Mouse (Mus musculus) CH12.LX (cell line): ENCODE measurements at regions not wholly inside any gene's neighbourhood (a gene's known extent, or its start where the extent isn't known, plus 50 kb on each side); places are given as distances from the start of the nearest gene placed in this dataset.

Source experiments
- DNase-seq: peaks from one replicate; pipeline ENCODE4 v3.0.0-alpha.2; 2013; ENCODE audit errors: extremely low read depth
- H3K27ac ChIP-seq: 2 replicates; pipeline ENCODE4 v1.5.1; 2012; ENCODE audit warnings: low read depth, mild to moderate bottlenecking, control low read depth, moderate library complexity; ENCODE audit not compliant: insufficient read depth
- H3K27me3 ChIP-seq: replicated peaks from 2 replicates; pipeline ENCODE3; 2012; ENCODE audit warnings: inconsistent platforms
- H3K36me3 ChIP-seq, 2 experiments: replicated peaks in 1 of 2; 2 replicates each; pipeline versions ENCODE3 to v1.6.1; 2012; ENCODE audit warnings: inconsistent platforms in 1 of 2, low read length in 1 of 2, mild to moderate bottlenecking in 1 of 2, mixed read lengths in 1 of 2, moderate library complexity in 1 of 2; ENCODE audit not compliant: control insufficient read depth in 1 of 2, insufficient read depth in 1 of 2
- H3K4me1 ChIP-seq, 2 experiments: 2 replicates each; pipeline ENCODE4 v1.6.1; 2012; ENCODE audit warnings: inconsistent platforms in 1 of 2, moderate library complexity in 1 of 2; ENCODE audit not compliant: insufficient read depth in 2 of 2, control insufficient read depth in 1 of 2
- H3K4me2 ChIP-seq: 2 replicates; pipeline ENCODE4 v1.6.1; 2012; ENCODE audit warnings: low read depth, mild to moderate bottlenecking, control low read depth; ENCODE audit not compliant: poor library complexity, insufficient read depth, severe bottlenecking
- H3K4me3 ChIP-seq, 3 experiments: fragments of 150-350 bp in 1 of 3; sonication (generic) in 1 of 3; replicated peaks in 1 of 3; 2 replicates each; pipeline versions ENCODE3 to v1.5.1; 2011 to 2012; ENCODE audit warnings: low read depth in 2 of 3, low read length in 2 of 3, mild to moderate bottlenecking in 2 of 3, moderate library complexity in 2 of 3, control low read depth in 1 of 3, improper control_type of control experiment in 1 of 3, inconsistent platforms in 1 of 3, mixed read lengths in 1 of 3; ENCODE audit not compliant: poor library complexity in 1 of 3
- H3K79me2 ChIP-seq: replicated peaks from 2 replicates; pipeline ENCODE4 v1.6.1; 2012; ENCODE audit warnings: mild to moderate bottlenecking, moderate library complexity; ENCODE audit not compliant: control insufficient read depth, poor library complexity, insufficient read depth, severe bottlenecking; ENCODE audit errors: extremely low read depth
- H3K9ac ChIP-seq: 2 replicates; pipeline ENCODE4 v1.6.1; 2012; ENCODE audit warnings: low read depth, mild to moderate bottlenecking, control low read depth, moderate library complexity; ENCODE audit not compliant: insufficient read depth
- H3K9me3 ChIP-seq: replicated peaks from 2 replicates; pipeline ENCODE3; 2012; ENCODE audit warnings: low read length, inconsistent platforms, mixed read lengths
- BHLHE40 ChIP-seq: IDR thresholded peaks from 2 replicates; pipeline ENCODE4 v1.6.1; 2011; ENCODE audit warnings: mild to moderate bottlenecking, low read depth, low read length, improper control_type of control experiment
- CHD1 ChIP-seq: IDR thresholded peaks from 2 replicates; pipeline ENCODE4 v1.6.1; 2012; ENCODE audit warnings: low read depth, low read length, improper control_type of control experiment, inconsistent platforms
- CHD2 ChIP-seq: IDR thresholded peaks from 2 replicates; pipeline ENCODE4 v1.6.1; 2011; ENCODE audit warnings: low read length, improper control_type of control experiment
- CTCF ChIP-seq, 2 experiments: IDR thresholded peaks in 1 of 2; conservative IDR thresholded peaks in 1 of 2; 2 replicates each; pipeline ENCODE4 v1.5.1; 2011 to 2012; ENCODE audit warnings: low read depth in 2 of 2, low read length in 2 of 2, improper control_type of control experiment in 1 of 2, inconsistent platforms in 1 of 2, mild to moderate bottlenecking in 1 of 2, moderate library complexity in 1 of 2
- E2F4 ChIP-seq: IDR thresholded peaks from 2 replicates; pipeline ENCODE4 v1.6.1; 2011; ENCODE audit warnings: low read depth, low read length, improper control_type of control experiment; ENCODE audit not compliant: insufficient replicate concordance
- EP300 ChIP-seq: IDR thresholded peaks from 2 replicates; pipeline ENCODE4 v1.6.1; 2011; ENCODE audit warnings: low read length, improper control_type of control experiment
- ETS1 ChIP-seq: conservative IDR thresholded peaks from 2 replicates; pipeline ENCODE4 v1.6.1; 2012; ENCODE audit warnings: low read depth, mild to moderate bottlenecking, inconsistent platforms, low read length, improper control_type of control experiment, moderate library complexity
- GABPA ChIP-seq: IDR thresholded peaks from 2 replicates; pipeline ENCODE4 v1.6.1; 2012; ENCODE audit warnings: low read depth, low read length, improper control_type of control experiment, inconsistent platforms; ENCODE audit not compliant: insufficient replicate concordance
- HCFC1 ChIP-seq: IDR thresholded peaks from 2 replicates; pipeline ENCODE4 v1.6.1; 2012; ENCODE audit warnings: low read depth, mild to moderate bottlenecking, inconsistent platforms, low read length, improper control_type of control experiment
- JUN ChIP-seq: IDR thresholded peaks from 2 replicates; pipeline ENCODE4 v1.6.1; 2011; ENCODE audit warnings: low read depth, mild to moderate bottlenecking, low read length, improper control_type of control experiment, moderate library complexity; ENCODE audit not compliant: insufficient read depth
- JUND ChIP-seq: conservative IDR thresholded peaks from 2 replicates; pipeline ENCODE4 v1.6.1; 2011; ENCODE audit warnings: low read depth, low read length, improper control_type of control experiment
- MAZ ChIP-seq: IDR thresholded peaks from 2 replicates; pipeline ENCODE4 v1.6.1; 2012; ENCODE audit warnings: low read depth, mild to moderate bottlenecking, inconsistent platforms, low read length, improper control_type of control experiment, moderate library complexity
- MEF2A ChIP-seq: IDR thresholded peaks from 2 replicates; pipeline ENCODE4 v1.6.1; 2014; ENCODE audit warnings: low read depth, mild to moderate bottlenecking, inconsistent platforms, low read length, improper control_type of control experiment, borderline replicate concordance
- MYC ChIP-seq: IDR thresholded peaks from 2 replicates; pipeline ENCODE4 v1.6.1; 2011; ENCODE audit warnings: low read depth, mild to moderate bottlenecking, improper control_type of control experiment, low read length
- NRF1 ChIP-seq: IDR thresholded peaks from 2 replicates; pipeline ENCODE4 v1.6.1; 2014; ENCODE audit warnings: low read depth, mild to moderate bottlenecking, inconsistent platforms, low read length, improper control_type of control experiment, moderate library complexity
- POLR2A ChIP-seq: IDR thresholded peaks from 2 replicates; pipeline ENCODE4 v1.6.1; 2011; ENCODE audit warnings: low read depth, mild to moderate bottlenecking, improper control_type of control experiment, low read length
- POLR2AphosphoS2 ChIP-seq: IDR thresholded peaks from 2 replicates; pipeline ENCODE4 v1.6.1; 2011; ENCODE audit warnings: low read depth, low read length, improper control_type of control experiment
- RAD21 ChIP-seq: IDR thresholded peaks from 2 replicates; pipeline ENCODE4 v1.6.1; 2011; ENCODE audit warnings: low read depth, mild to moderate bottlenecking, low read length, improper control_type of control experiment, moderate library complexity
- RCOR1 ChIP-seq: conservative IDR thresholded peaks from 2 replicates; pipeline ENCODE4 v1.6.1; 2012; ENCODE audit warnings: low read depth, mild to moderate bottlenecking, inconsistent platforms, low read length, improper control_type of control experiment
- SIN3A ChIP-seq: IDR thresholded peaks from 2 replicates; pipeline ENCODE4 v1.6.1; 2012; ENCODE audit warnings: low read length, improper control_type of control experiment, inconsistent platforms
- SMC3 ChIP-seq: IDR thresholded peaks from 2 replicates; pipeline ENCODE4 v1.6.1; 2011; ENCODE audit warnings: low read depth, low read length, improper control_type of control experiment
- UBTF ChIP-seq: IDR thresholded peaks from 2 replicates; pipeline ENCODE4 v1.6.1; 2012; ENCODE audit warnings: low read depth, mild to moderate bottlenecking, inconsistent platforms, low read length, improper control_type of control experiment, moderate library complexity
- USF2 ChIP-seq: conservative IDR thresholded peaks from 2 replicates; pipeline ENCODE4 v1.6.1; 2011; ENCODE audit warnings: low read depth, low read length, improper control_type of control experiment
- ZC3H11A ChIP-seq: IDR thresholded peaks from 2 replicates; pipeline ENCODE4 v1.6.1; 2012; ENCODE audit warnings: low read depth, mild to moderate bottlenecking, inconsistent platforms, low read length, improper control_type of control experiment
- ZMIZ1 ChIP-seq: IDR thresholded peaks from 2 replicates; pipeline ENCODE4 v1.6.1; 2012; ENCODE audit warnings: low read depth, mild to moderate bottlenecking, inconsistent platforms, low read length, improper control_type of control experiment
- dilution Hi-C: fragments of 300-500 bp; cut with MboI; formaldehyde crosslinking; loops from 2 replicates; pipeline ENCODE4 v1.14.3; 2020; ENCODE audit warnings: low sequenced_read_pairs; ENCODE audit not compliant: extremely low pct_unique_long_range_greater_than_20kb, extremely low pct_ligation_motif_present
- in situ Hi-C: fragments of 300-500 bp; cut with MboI; formaldehyde crosslinking; loops from 3 replicates; pipeline ENCODE4 v1.14.3; 2019; ENCODE audit warnings: low sequenced_read_pairs, low pct_ligation_motif_present, low pct_unique_long_range_greater_than_20kb, mixed read lengths

GRCm38 (mm10) chr16:79878063-79878462, 787.2 kb upstream of the Tmprss15 start:
- Histone ChIP-seq H3K27ac (no peak overlapping the region), H3K9me3 (peaks cover 34% of the 10 kb centered on the region), H3K4me1 (no peaks in the 10 kb centered on the region), H3K79me2 (no peaks in the 10 kb centered on the region), H3K9ac (no peak overlapping the region), H3K27me3 (no peaks in the 10 kb centered on the region), H3K36me3 (no peaks in the 10 kb centered on the region), H3K4me3 (no peak overlapping the region), H3K4me2 (no peak overlapping the region)
- TF ChIP-seq EP300, result no peak
- no peak for TF ChIP-seq POLR2AphosphoS2
- TF ChIP-seq UBTF, result no peak
- no peak for TF ChIP-seq GABPA
- TF ChIP-seq E2F4, result no peak
- no peak for TF ChIP-seq CHD2
- TF ChIP-seq MAZ, result no peak
- no peak for TF ChIP-seq MYC
- TF ChIP-seq RCOR1, result no peak
- no peak for TF ChIP-seq USF2
- TF ChIP-seq JUN, result no peak
- TF ChIP-seq SIN3A, result no peak
- no peak for TF ChIP-seq NRF1
- no peak for TF ChIP-seq CTCF (conservative IDR thresholded peaks at IDR 0.05 in 1 of 2, IDR thresholded peaks at IDR 0.05 in 1 of 2; ENCODE audit: low read depth in 2 of 2, low read length in 2 of 2)
- no peak for TF ChIP-seq ZC3H11A
- TF ChIP-seq HCFC1, result no peak
- no peak for TF ChIP-seq ZMIZ1
- TF ChIP-seq RAD21, result no peak
- TF ChIP-seq POLR2A, result no peak
- in situ Hi-C loops, result no loop called here
- dilution Hi-C loops, result no loop called here
- DNase-seq, result no peak

- H3K4me3 ChIP-seq, result no peak overlapping the region
- TF ChIP-seq BHLHE40, result no peak
- TF ChIP-seq MAZ, result no peak
- TF ChIP-seq ZC3H11A, result no peak
- no peak for TF ChIP-seq MEF2A
- no peak for TF ChIP-seq ETS1
- TF ChIP-seq JUND, result no peak
- no peak for TF ChIP-seq CHD1
- no peak for TF ChIP-seq SMC3
- TF ChIP-seq RCOR1, result no peak
- TF ChIP-seq, all 38 proteins: peak for 0
- Histone ChIP-seq H3K27me3 (no peaks in the 10 kb centered on the region), H3K9me3 (peaks cover 32% of the 10 kb centered on the region), H3K4me1 (no peaks in the 10 kb centered on the region), H3K79me2 (no peaks in the 10 kb centered on the region), H3K36me3 (no peaks in the 10 kb centered on the region), H3K27ac (no peak overlapping the region), H3K4me2 (no peak overlapping the region), H3K9ac (no peak overlapping the region)
- dilution Hi-C loops (no loop called here), in situ Hi-C loops (no loop called here)
- DNase-seq, result no peak
Measured at GRCm38 (mm10) chr16:79876827-79877226, 785.9 kb upstream of the Tmprss15 start.
